In the genomic region with DNA sequence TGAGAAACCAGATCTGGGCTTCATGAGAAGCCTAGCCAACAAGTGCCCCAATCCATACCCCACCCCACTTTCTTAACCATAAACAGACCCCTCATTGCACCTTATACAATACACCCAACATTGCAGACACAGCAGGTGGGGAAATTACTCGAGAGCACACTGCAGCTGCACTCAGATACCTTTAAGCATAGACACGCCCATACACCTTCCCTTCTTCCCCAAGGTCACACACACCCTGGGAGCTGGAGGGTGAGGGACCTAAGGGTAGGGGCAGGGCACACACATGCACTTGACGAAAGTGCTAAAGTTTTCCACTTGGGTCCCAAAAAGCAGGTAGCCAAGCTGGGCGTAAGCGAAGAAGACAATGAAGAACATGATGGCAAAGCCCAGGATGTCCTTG, we compare ENCODE assay signal across 41 mouse cellular contexts. TPM values are rescaled to one million over a fixed set of nuclear protein-coding genes. Genes with fewer than 3 reads are reported as not detected.
"Had no signal": no experiment of that assay in that cellular context is flagged by ENCODE, and none has a peak within 500 bp of the region (broad histone marks: within the 10 kb centered on the region; RNA-seq: fewer than 3 reads in every experiment).

No protein-coding gene starts in this region.

- H3K27ac ChIP-seq: limb, embryonic 10.5 days; limb, embryonic 12.5 days; limb, embryonic 13.5 days; limb, embryonic 15.5 days; liver, embryonic 12.5 days; liver, embryonic 13.5 days; liver, embryonic 14.5 days; liver, embryonic 15.5 days; lung, embryonic 15.5 days; macrophage; midbrain, embryonic 10.5 days; midbrain, embryonic 12.5 days; midbrain, embryonic 13.5 days; midbrain, embryonic 15.5 days; neural tube, embryonic 12.5 days; neural tube, embryonic 13.5 days had no signal

- H3K4me3 ChIP-seq: limb, embryonic 10.5 days; limb, embryonic 12.5 days; limb, embryonic 13.5 days; limb, embryonic 15.5 days; liver, embryonic 12.5 days; liver, embryonic 13.5 days; liver, embryonic 15.5 days; lung, embryonic 15.5 days; megakaryocyte, embryonic 14.5 days; midbrain, embryonic 10.5 days; midbrain, embryonic 12.5 days; midbrain, embryonic 13.5 days; midbrain, embryonic 15.5 days; myocyte; neural tube, embryonic 12.5 days; neural tube, embryonic 13.5 days had no signal

- ATAC-seq: liver, embryonic 12.5 days; liver, postnatal 0 days; lung, postnatal 0 days; midbrain, embryonic 13.5 days; midbrain, embryonic 15.5 days; midbrain, embryonic 16.5 days had no signal

- H3K36me3 ChIP-seq: limb, embryonic 10.5 days; limb, embryonic 12.5 days; limb, embryonic 13.5 days; limb, embryonic 15.5 days; liver, embryonic 12.5 days; liver, embryonic 13.5 days; liver, embryonic 15.5 days; lung, embryonic 15.5 days; midbrain, embryonic 10.5 days; midbrain, embryonic 12.5 days; midbrain, embryonic 13.5 days; midbrain, embryonic 15.5 days; neural tube, embryonic 12.5 days; neural tube, embryonic 13.5 days had no signal

- H3K4me1 ChIP-seq: limb, embryonic 10.5 days; limb, embryonic 12.5 days; limb, embryonic 13.5 days; limb, embryonic 15.5 days; liver, embryonic 12.5 days; liver, embryonic 13.5 days; liver, embryonic 15.5 days; lung, embryonic 15.5 days; megakaryocyte, embryonic 14.5 days; midbrain, embryonic 10.5 days; midbrain, embryonic 12.5 days; midbrain, embryonic 13.5 days; midbrain, embryonic 15.5 days; neural tube, embryonic 12.5 days; neural tube, embryonic 13.5 days had no signal

- H3K9me3 ChIP-seq: limb, embryonic 10.5 days; limb, embryonic 12.5 days; limb, embryonic 13.5 days; limb, embryonic 15.5 days; liver, embryonic 12.5 days; liver, embryonic 13.5 days; liver, embryonic 15.5 days; lung, embryonic 15.5 days; megakaryocyte, embryonic 14.5 days; midbrain, embryonic 10.5 days; midbrain, embryonic 12.5 days; midbrain, embryonic 13.5 days; midbrain, embryonic 15.5 days; neural tube, embryonic 12.5 days; neural tube, embryonic 13.5 days had no signal

- H3K27me3 ChIP-seq: lung, embryonic 15.5 days; neural tube, embryonic 12.5 days had no signal

- DNase-seq: left cerebral cortex, postnatal 4 days; liver; liver, embryonic 13.5 days; liver, postnatal 0 days; lung, adult 18-20 months; lung, adult 2 months; lung, embryonic 14.5 days; lung, postnatal 10 days; lung, postnatal 14 days; lung, postnatal 36 days; lung, postnatal 4 days; midbrain, embryonic 14.5 days had no signal

- H3K4me2 ChIP-seq: limb, embryonic 12.5 days; limb, embryonic 13.5 days; limb, embryonic 15.5 days; liver, embryonic 11.5 days; liver, embryonic 12.5 days; liver, embryonic 13.5 days; liver, embryonic 15.5 days; lung, embryonic 14.5 days; lung, embryonic 15.5 days; midbrain, embryonic 11.5 days; midbrain, embryonic 12.5 days; midbrain, embryonic 13.5 days; midbrain, embryonic 15.5 days; neural tube, embryonic 12.5 days; neural tube, embryonic 13.5 days had no signal

- H3K9ac ChIP-seq: limb, embryonic 12.5 days; limb, embryonic 13.5 days; limb, embryonic 15.5 days; liver, embryonic 12.5 days; liver, embryonic 13.5 days; liver, embryonic 14.5 days; liver, embryonic 15.5 days; liver, postnatal 0 days; lung, embryonic 14.5 days; lung, embryonic 15.5 days; midbrain, embryonic 12.5 days; midbrain, embryonic 13.5 days; midbrain, embryonic 15.5 days; neural tube, embryonic 12.5 days; neural tube, embryonic 13.5 days had no signal

RNA-seq across cellular contexts. Expression of gene Pkd2l1, which starts 38.5 kb away (rescaled TPM):
- total RNA-seq: left cerebral cortex, postnatal 4 days; liver, adult 2 months; megakaryocyte progenitor cell, adult 5-6 weeks; megakaryocyte, adult 5-6 weeks; monocyte, adult 5-6 weeks had no signal
- polyA plus RNA-seq: limb, embryonic 10.5 days; limb, embryonic 11.5 days; limb, embryonic 12.5 days; limb, embryonic 13.5 days; limb, embryonic 15.5 days; liver, adult 2 months; liver, embryonic 11.5 days; liver, embryonic 12.5 days; liver, embryonic 13.5 days; liver, embryonic 14.5 days; liver, embryonic 15.5 days; liver, embryonic 16.5 days; liver, postnatal 0 days; lung, embryonic 14.5 days; lung, embryonic 16.5 days; macrophage; midbrain, embryonic 10.5 days; midbrain, embryonic 14.5 days; myocyte had no signal

RNA-seq across cellular contexts. Expression of gene Scd3, which starts 49.3 kb away (rescaled TPM):
- total RNA-seq: liver, adult 2 months; megakaryocyte progenitor cell, adult 5-6 weeks; megakaryocyte-erythroid progenitor cell, adult 5-6 weeks; monocyte, adult 5-6 weeks had no signal
- polyA plus RNA-seq: limb, embryonic 12.5 days; limb, embryonic 13.5 days; liver, embryonic 11.5 days; liver, embryonic 12.5 days; liver, embryonic 13.5 days; liver, embryonic 14.5 days; liver, embryonic 15.5 days; liver, embryonic 16.5 days; liver, postnatal 0 days; lung, adult 2 months; macrophage had no signal
